Mouse (Mus musculus): ENCODE results near the gene Tbxas1. TPM values are rescaled to one million over a fixed set of nuclear protein-coding genes. Genes with fewer than 3 reads are reported as not detected.
A peak's percentile ranks its signal among the peaks of the same experiment; 100 is the strongest.

Tbxas1 gene
- polyA plus RNA-seq, 1 experiment from 2014 or later: 3.4 TPM

- Histone ChIP-seq H3K4me3 (no peak overlapping the region), H3K4me1 (peaks cover 7% of the 10 kb centered on the region; the same call in 1 of the 2 replicates), H3K27me3 (no peaks in the 10 kb centered on the region; the same call in 1 of the 2 replicates), H3K4me2 (no peak overlapping the region), H3K27ac (no peak overlapping the region), H3K36me3 (no peaks in the 10 kb centered on the region), H3K9me3 (no peaks in the 10 kb centered on the region), H3K9ac (no peak overlapping the region)
- 55% methylated on average over 9 of the region's 9 CpGs for WGBS
- no peak for ATAC-seq (ENCODE audit: borderline replicate concordance, extremely low read depth, low FRiP score, low TSS enrichment)
Observed at GRCm38 (mm10) chr6:39051799-39052556, 176.8 kb downstream of the Tbxas1 start.

- Histone ChIP-seq H3K36me3 (no peaks in the 10 kb centered on the region), H3K27me3 (no peaks in the 10 kb centered on the region; the same call in 1 of the 2 replicates), H3K27ac (no peak overlapping the region), H3K4me2 (no peak overlapping the region), H3K4me1 (peaks cover 7% of the 10 kb centered on the region; the same call in 1 of the 2 replicates), H3K4me3 (no peak overlapping the region), H3K9me3 (no peaks in the 10 kb centered on the region), H3K9ac (no peak overlapping the region)
- ATAC-seq (ENCODE audit: borderline replicate concordance, extremely low read depth, low FRiP score, low TSS enrichment): no peak
- WGBS: 76% methylated on average over 4 of the region's 4 CpGs
Observed at GRCm38 (mm10) chr6:39052636-39053035, 177.4 kb downstream of the Tbxas1 start.

GRCm38 (mm10) chr6:39054206-39054864 lies 179.1 kb downstream of the Tbxas1 start:
- no peaks in the 10 kb centered on the region; the same call in 1 of the 2 replicates for H3K27me3 ChIP-seq
- WGBS: 86% methylated on average over 13 of the region's 13 CpGs
- no peak for ATAC-seq (ENCODE audit: borderline replicate concordance, extremely low read depth, low FRiP score, low TSS enrichment)
- H3K9ac ChIP-seq: no peak overlapping the region
- no peak overlapping the region for H3K4me3 ChIP-seq
- H3K27ac ChIP-seq: no peak overlapping the region
- H3K4me2 ChIP-seq: no peak overlapping the region
- H3K4me1 ChIP-seq: peaks cover 13% of the 10 kb centered on the region
- H3K9me3 ChIP-seq: no peaks in the 10 kb centered on the region
- no peaks in the 10 kb centered on the region for H3K36me3 ChIP-seq

DNA sequence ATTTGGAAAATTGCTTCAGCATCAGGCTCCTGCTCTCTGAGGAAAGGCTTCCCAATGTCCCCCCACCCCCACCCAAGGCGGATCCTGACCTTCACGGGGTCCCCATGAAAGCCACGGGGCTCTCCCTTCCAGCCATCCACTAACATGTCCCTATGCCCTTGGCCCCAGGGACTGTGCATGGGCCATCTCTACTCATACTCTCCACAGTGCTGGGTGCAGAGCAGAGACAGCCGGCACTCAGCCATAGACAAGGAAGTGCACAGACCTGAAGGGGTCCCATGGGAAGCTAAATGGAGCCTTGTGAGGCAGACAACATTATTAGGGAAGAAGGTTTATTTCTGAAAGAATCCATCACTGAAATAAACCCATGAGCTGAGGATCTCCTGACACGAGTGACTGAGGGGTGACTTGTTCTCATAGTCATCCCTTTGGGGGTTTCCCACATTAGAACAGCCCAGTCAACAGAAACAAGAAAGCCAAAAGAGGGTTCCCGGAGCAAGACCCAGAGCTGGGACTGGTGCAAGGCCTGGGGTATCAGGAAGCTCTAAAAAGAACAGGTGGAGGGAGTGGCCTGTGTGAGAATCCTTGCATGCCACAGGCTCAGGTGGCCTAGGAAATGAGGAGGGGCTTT lies 179.8 kb downstream of the Tbxas1 start:
- Histone ChIP-seq H3K27me3 (no peaks in the 10 kb centered on the region; the same call in 1 of the 2 replicates), H3K9ac (no peak overlapping the region), H3K9me3 (no peaks in the 10 kb centered on the region), H3K4me2 (no peak overlapping the region), H3K36me3 (no peaks in the 10 kb centered on the region), H3K4me3 (no peak overlapping the region), H3K27ac (no peak overlapping the region), H3K4me1 (peaks cover 18% of the 10 kb centered on the region)
- 75% methylated on average over 6 of the region's 6 CpGs for WGBS
- ATAC-seq (ENCODE audit: borderline replicate concordance, extremely low read depth, low FRiP score, low TSS enrichment): no peak

GRCm38 (mm10) chr6:39055831-39056261 lies 180.6 kb downstream of the Tbxas1 start:
- Histone ChIP-seq H3K9me3 (no peaks in the 10 kb centered on the region), H3K4me2 (no peak overlapping the region), H3K4me1 (peaks cover 25% of the 10 kb centered on the region), H3K27me3 (no peaks in the 10 kb centered on the region; the same call in 1 of the 2 replicates), H3K36me3 (no peaks in the 10 kb centered on the region), H3K4me3 (no peak overlapping the region), H3K9ac (no peak overlapping the region), H3K27ac (no peak overlapping the region)
- no peak for ATAC-seq (ENCODE audit: borderline replicate concordance, extremely low read depth, low FRiP score, low TSS enrichment)
- WGBS: 49% methylated on average over 7 of the region's 7 CpGs

- Histone ChIP-seq H3K4me1 (peaks cover 25% of the 10 kb centered on the region), H3K4me2 (no peak overlapping the region), H3K9ac (no peak overlapping the region), H3K4me3 (no peak overlapping the region), H3K27ac (no peak overlapping the region), H3K36me3 (no peaks in the 10 kb centered on the region), H3K27me3 (no peaks in the 10 kb centered on the region; the same call in 1 of the 2 replicates), H3K9me3 (no peaks in the 10 kb centered on the region)
- 85% methylated on average over 1 of the region's 1 CpGs for WGBS
- no peak for ATAC-seq (ENCODE audit: borderline replicate concordance, extremely low read depth, low FRiP score, low TSS enrichment)
Observed at GRCm38 (mm10) chr6:39057161-39057560, 182.0 kb downstream of the Tbxas1 start.

DNA sequence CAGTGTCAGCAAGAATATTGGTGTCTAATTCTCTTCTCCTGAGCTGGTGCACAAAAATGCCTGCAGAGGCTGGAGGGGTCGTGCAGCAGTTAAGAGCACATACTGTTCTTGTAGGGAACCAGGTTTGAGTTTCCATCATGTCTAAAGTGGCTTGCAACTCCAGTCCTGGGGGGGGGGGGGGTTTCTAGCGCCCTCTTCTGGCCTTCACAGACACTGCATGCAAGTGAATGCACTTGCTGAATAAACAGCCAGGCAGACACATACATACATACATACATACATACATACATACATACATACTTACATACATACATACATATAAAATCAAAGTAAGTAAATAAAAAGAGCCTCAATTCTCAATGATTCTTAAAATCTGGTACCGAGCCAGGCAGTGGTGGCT lies 183.2 kb downstream of the Tbxas1 start:
- H3K9ac ChIP-seq: no peak overlapping the region
- no peaks in the 10 kb centered on the region for H3K9me3 ChIP-seq
- H3K36me3 ChIP-seq: no peaks in the 10 kb centered on the region
- ATAC-seq (ENCODE audit: borderline replicate concordance, extremely low read depth, low FRiP score, low TSS enrichment): no peak
- H3K4me1 ChIP-seq: peaks cover 25% of the 10 kb centered on the region
- no peak overlapping the region for H3K4me3 ChIP-seq
- 50% methylated on average over 3 of the region's 3 CpGs for WGBS
- no peak overlapping the region for H3K4me2 ChIP-seq
- no peaks in the 10 kb centered on the region for H3K27me3 ChIP-seq
- no peak overlapping the region for H3K27ac ChIP-seq

DNA sequence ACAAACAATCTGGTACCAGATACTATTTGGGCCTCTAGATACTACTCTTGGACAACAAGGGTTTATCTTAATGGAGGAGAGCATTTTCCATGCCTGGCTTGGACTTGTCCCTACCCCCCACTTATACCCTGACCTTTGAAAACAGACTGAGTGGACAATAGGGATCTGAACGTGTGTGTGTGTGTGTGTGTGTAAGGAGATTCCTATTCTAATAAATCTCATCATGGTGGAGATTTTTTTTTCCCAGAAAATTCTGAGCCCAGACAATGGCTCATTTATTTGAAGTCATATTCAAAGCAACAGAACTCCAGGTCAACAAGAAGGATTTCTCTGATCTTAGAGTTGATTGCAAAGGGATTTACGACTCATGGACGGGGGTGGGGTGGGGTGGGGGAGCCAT lies 183.7 kb downstream of the Tbxas1 start:
- Histone ChIP-seq H3K36me3 (no peaks in the 10 kb centered on the region), H3K4me3 (no peak overlapping the region), H3K27ac (0 out of 2 replicates have a peak overlapping the region, but pooled peaks have one; percentile 8), H3K9me3 (no peaks in the 10 kb centered on the region), H3K4me1 (peaks cover 25% of the 10 kb centered on the region), H3K27me3 (no peaks in the 10 kb centered on the region), H3K9ac (no peak overlapping the region), H3K4me2 (no peak overlapping the region)
- no peak for ATAC-seq (ENCODE audit: borderline replicate concordance, extremely low read depth, low FRiP score, low TSS enrichment)
- 18% methylated on average over 3 of the region's 3 CpGs for WGBS

GRCm38 (mm10) chr6:39059547-39060497 lies 184.6 kb downstream of the Tbxas1 start:
- Histone ChIP-seq H3K4me1 (peaks cover 25% of the 10 kb centered on the region), H3K4me3 (no peak overlapping the region), H3K36me3 (no peaks in the 10 kb centered on the region), H3K27ac (peak overlapping the region; percentile 55), H3K4me2 (no peak overlapping the region), H3K27me3 (no peaks in the 10 kb centered on the region), H3K9me3 (no peaks in the 10 kb centered on the region), H3K9ac (no peak overlapping the region)
- WGBS: 20% methylated on average over 12 of the region's 12 CpGs
- ATAC-seq (ENCODE audit: borderline replicate concordance, extremely low read depth, low FRiP score, low TSS enrichment): peak; percentile 53; the same call in 1 of the 2 replicates

DNA sequence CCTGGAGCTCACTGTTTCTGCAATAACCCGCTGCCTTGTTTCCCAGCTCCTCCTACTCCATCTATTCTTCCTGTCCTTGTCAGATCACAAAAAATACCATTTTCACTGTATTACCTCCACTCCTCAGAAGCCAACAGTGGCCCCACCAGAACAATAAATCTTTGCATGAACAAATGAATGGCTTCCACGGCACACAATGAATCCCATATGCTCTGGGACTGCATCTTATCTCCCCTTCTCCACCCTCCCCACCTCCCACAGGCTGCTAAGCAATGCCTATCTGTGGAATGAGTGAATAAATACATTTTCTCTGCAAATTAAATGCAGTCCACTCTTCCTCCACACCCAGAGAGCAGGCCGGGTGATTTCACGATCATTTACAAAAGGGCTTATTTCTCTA lies 186.0 kb downstream of the Tbxas1 start:
- Histone ChIP-seq H3K4me2 (no peak overlapping the region), H3K27me3 (no peaks in the 10 kb centered on the region), H3K4me1 (peaks cover 20% of the 10 kb centered on the region), H3K9me3 (no peaks in the 10 kb centered on the region), H3K27ac (no peak overlapping the region), H3K9ac (no peak overlapping the region), H3K4me3 (no peak overlapping the region), H3K36me3 (no peaks in the 10 kb centered on the region)
- 45% methylated on average over 4 of the region's 4 CpGs for WGBS
- no peak for ATAC-seq (ENCODE audit: borderline replicate concordance, extremely low read depth, low FRiP score, low TSS enrichment)

GRCm38 (mm10) chr6:39063541-39063940 lies 188.3 kb downstream of the Tbxas1 start:
- H3K4me1 ChIP-seq: peaks cover 24% of the 10 kb centered on the region
- 46% methylated on average over 2 of the region's 2 CpGs for WGBS
- H3K4me2 ChIP-seq: no peak overlapping the region
- no peaks in the 10 kb centered on the region for H3K9me3 ChIP-seq
- no peak overlapping the region for H3K4me3 ChIP-seq
- H3K27ac ChIP-seq: no peak overlapping the region
- H3K36me3 ChIP-seq: no peaks in the 10 kb centered on the region
- ATAC-seq (ENCODE audit: borderline replicate concordance, extremely low read depth, low FRiP score, low TSS enrichment): no peak
- H3K9ac ChIP-seq: no peak overlapping the region
- H3K27me3 ChIP-seq: no peaks in the 10 kb centered on the region
